Mouse (Mus musculus): ENCODE measurements at regions not wholly inside any gene's neighbourhood (a gene's known extent, or its start where the extent isn't known, plus 50 kb on each side); places are given as distances from the start of the nearest gene placed in this dataset.

- TF ChIP-seq CTCF (IDR thresholded peaks at IDR 0.05; ENCODE audit: low read depth) (no peak), EP300 (IDR thresholded peaks at IDR 0.05; ENCODE audit: low read depth) (no peak)
Observed at GRCm38 (mm10) chr11:56792691-56793090, 218.5 kb upstream of the Gria1 start.
